Mouse (Mus musculus) right cerebral cortex, adult 18-20 months (tissue): ENCODE measurements at regions not wholly inside any gene's neighbourhood (a gene's known extent, or its start where the extent isn't known, plus 50 kb on each side); places are given as distances from the start of the nearest gene placed in this dataset.

Experiments used
- DNase-seq: peaks from one replicate; pipeline ENCODE4 v3.0.0; 2022; ENCODE audit warnings: mixed read lengths

DNA sequence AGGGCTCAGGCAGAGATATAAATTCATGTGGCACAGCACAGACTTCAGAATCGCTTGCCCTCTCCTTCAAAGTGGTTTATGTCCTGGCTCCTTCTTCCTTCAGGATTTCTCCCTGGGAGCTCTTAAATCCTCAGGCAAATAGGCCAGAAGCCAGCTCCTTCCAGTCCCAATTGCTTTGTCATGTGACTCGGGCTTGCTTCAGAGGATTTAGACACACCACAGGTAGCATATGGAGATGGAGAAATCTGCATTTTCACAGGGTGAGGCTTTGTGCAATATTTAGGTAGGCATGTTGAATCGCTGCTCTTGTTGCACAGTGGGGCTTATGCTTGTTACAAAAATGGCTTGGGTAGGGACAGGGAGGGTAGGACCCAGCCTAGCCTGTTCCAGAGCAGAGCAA, 309.8 kb downstream of the Cmpk2 start:
- no peak for DNase-seq

DNA sequence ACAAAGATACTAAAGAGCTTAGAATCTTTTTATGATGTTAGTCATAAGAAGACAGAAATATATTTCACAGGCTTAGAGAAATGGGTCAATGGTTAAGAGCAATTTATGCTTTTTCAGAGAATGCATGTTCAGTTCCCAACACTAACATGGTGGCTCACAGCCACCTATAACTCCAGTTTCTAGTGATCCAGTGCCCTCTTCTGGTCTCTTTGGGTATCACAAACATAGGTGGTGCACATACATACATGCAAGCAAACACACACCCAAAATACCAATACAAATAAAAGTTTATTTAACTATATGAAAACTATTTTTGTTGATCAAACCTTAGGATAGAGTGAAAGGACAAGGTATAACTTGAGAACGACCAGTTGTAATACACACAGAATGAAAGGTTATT, 308.0 kb downstream of the Cmpk2 start:
- no peak for DNase-seq

DNA sequence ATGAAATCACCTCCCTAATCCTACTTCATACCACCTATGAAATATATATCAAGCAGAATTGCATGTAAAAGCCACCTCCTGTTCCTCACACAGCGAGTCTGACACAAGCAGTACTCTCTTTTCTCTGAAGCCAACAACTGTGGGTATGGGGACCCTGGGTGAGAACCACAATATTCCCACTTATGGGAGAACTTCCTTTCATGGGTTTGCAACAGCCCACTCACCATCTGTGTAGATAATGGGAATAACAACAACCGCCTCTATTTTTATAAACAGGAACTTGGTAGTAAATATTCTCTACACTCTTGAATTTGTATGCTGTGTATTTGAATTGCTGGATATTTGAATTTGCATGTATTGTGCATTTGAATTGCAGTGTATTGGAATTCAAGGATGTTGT, 305.0 kb downstream of the Cmpk2 start:
- no peak for DNase-seq

DNA sequence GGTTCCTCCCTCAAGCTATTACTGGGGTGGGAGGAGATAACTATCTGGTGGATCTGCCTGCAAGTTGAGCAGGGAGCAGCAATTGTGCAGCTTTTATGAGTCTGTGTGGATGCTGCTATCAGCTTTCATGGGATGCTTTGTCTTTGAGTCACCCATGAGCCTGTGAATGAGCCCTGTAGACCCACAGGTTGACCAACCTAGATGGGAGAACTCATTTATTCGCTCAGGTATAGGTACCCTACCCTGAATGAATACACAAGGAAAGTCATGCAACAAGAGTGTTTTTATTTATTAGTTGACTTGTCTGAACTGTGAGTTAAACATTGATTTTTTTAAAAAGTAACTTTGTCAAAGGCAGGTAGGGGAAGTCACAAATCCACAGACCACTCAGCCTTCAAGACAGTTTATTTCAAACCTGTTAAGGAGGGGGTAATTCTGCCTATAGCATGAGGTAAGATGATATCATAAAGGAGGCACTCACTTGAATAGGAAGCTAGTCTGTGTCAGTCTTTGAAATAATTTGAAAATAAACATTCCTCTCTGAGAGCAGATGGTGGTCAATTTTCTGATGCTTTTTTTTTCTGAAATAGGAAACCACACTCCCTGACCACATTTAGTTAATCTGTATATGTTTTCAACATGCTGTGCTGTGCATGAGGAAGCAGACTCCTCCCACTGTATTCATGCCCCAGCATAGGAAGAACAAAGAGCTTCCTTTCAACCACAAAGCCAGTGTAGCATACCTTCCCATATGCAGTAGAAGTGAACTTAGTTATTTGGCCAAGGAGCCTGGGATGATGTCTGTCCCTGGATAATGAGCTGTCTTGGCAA, 302.0 kb downstream of the Cmpk2 start:
- no peak for DNase-seq

DNA sequence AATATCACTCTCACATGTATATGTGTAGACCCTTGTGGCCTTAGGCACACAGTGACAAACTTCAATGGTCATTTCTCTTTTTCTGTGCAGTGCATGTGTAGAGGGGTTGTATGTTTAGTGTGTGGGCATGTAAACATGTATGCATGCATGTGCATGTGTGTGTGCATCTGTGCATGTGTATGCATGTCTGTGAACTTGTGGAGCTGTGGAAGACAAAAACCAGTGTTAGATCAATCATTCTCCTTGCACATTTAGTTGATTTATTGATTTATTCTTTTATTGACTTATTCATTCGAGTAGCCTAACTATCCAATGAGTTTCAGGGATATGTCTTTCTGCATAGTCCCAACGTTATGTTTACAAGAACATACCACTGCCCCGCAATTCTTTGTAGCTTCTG, 298.5 kb downstream of the Cmpk2 start:
- DNase-seq, result no peak

GRCm38 (mm10) chr12:26758657-26759325, 289.8 kb downstream of the Cmpk2 start:
- no peak for DNase-seq

- no peak for DNase-seq
These were observed 287.3 kb downstream of the Cmpk2 start for GRCm38 (mm10) chr12:26756284-26756683.

DNA sequence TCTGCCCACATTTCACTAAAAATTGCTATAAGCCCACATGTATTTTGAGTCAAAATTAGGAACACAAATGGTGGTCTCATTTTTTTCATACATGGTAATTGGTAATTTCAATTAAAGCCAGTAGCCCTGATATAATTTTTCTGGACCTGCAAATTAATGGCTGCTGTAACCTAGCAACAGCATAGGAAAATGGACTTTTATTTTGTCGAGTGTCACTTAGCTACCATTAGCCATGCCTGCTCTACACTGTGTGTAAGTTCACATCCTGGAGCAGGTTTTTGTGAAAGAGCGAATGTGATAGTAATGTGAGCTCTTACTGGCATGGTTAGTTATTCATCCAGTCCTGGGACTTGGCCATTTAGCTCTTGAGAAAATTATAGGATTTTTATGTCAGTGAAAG, 285.6 kb downstream of the Cmpk2 start:
- DNase-seq, result no peak

GRCm38 (mm10) chr12:26734558-26734897, 265.5 kb downstream of the Cmpk2 start:
- DNase-seq, result no peak

- DNase-seq, result no peak
These were observed 265.0 kb downstream of the Cmpk2 start for GRCm38 (mm10) chr12:26733822-26734557.

DNA sequence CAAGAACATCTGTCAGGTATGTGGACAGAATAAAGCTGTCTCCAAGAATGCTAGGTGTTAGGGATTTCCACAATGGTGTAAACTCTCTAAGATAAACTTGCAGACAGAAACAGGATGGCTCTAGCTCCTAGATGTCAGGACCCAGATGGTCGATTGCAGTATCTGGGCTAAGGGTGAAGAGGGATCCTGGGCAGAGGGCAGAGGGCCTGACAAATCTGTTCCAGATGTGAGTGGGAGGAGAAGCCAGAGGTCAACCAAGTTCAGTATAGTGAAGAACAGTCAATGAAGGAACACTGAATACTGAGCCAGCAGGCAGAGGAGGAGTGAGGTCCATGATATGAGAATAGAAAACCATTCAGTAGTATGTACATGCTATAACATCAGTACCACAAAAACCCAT, 254.4 kb downstream of the Cmpk2 start:
- DNase-seq, result no peak

- no peak for DNase-seq
These were observed 229.8 kb downstream of the Cmpk2 start for GRCm38 (mm10) chr12:26698838-26699237.

DNA sequence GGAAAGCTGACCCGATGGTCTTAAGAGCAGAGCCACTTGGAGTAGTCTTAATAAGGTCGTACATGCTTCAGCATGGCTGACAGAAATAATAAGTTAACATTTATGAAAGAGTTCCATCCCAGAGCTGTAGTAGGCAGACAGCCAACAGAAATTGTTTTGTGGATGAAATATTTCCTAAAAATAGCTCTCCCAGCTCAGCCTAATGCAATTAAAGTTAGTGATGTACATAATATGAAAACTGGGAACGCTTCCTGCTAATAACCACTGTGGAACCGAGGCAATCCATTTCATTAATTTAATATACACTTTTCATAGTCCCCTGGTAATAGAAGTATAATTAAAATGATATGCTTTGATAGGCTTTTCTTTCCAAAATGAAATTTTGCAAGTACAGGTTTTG, 219.0 kb downstream of the Cmpk2 start:
- DNase-seq, result no peak

DNA sequence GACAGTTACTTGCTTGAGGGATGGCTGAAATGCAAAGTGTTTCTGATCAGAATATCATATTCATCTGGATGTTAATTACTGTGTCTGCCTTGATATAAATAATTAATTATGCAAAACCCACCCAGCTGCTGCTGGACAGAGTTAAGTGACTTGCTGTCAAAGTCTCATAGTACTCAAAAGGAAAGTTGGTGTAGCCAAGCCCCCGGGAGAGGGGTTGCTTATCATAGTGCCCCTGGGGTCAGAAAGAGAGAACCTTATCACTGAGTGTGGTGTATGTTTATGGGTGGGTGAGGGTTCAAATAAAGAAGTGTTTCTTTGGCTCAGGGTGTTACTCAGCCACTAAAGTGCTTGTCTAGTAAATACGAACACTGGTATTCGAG, 211.6 kb downstream of the Cmpk2 start:
- no peak for DNase-seq

- no peak for DNase-seq
These were observed 211.0 kb downstream of the Cmpk2 start for GRCm38 (mm10) chr12:26679887-26680567.

GRCm38 (mm10) chr12:26665466-26665865, 196.5 kb downstream of the Cmpk2 start:
- no peak for DNase-seq

DNA sequence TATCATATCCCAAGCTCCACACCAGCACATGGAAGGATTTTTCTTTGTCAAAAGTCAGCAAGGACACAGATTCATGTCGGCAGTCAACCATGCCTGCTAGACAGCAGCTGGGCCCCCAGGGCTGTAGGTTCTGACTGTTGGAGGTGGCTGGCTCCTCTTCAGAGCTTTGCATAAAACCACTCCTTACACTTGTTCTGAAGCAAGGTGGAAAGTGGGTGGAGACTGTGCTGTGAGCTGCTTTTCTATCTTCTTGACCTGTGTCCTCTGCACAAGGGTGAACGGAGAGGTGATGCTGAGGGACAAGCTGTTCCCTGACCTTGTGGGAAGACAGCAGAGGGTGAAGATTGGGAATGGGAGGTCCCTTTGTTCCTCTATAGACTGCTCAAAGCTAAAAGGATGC, 185.2 kb downstream of the Cmpk2 start:
- DNase-seq, result no peak

DNA sequence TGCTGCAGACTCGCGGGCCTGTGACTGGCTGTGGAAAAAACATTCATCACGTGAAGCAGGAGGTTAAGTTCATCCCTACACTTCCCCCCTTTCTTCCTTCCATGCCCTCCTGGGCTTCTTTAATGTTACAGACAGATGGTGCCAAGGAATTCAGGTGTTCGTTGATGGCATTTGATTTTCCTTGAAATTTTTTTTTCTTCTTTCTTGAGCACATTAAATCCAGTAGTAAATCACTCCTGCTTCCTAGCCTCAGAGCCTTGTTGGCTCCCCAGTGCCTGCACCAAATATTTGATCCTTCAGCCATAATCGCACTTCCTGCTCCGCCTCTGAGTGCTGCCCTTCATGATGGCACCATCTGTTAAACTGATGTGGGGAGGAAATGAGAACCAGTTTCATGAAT, 184.8 kb downstream of the Cmpk2 start:
- DNase-seq, result no peak

GRCm38 (mm10) chr12:26646141-26646540, 177.1 kb downstream of the Cmpk2 start:
- no peak for DNase-seq

- no peak for DNase-seq
These were observed 166.7 kb downstream of the Cmpk2 start for GRCm38 (mm10) chr12:26635665-26636241.

DNA sequence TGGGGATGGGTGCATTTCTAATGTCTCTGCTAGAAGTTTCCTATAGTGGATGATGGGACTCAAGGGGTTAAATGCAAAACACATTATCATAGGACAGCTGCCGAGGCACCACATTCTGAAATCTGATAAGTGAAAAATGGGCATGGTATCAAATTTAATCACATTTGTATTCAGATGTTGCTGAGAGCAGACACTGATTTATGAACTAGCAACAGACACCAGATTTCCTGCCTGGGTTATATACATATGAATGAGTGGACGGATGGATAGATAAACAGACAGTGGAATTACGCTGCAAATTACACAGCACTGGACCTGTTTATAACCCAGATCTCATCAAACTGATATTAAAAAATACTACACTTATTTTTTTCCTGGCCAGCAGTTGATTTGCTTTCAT, 166.2 kb downstream of the Cmpk2 start:
- no peak for DNase-seq

GRCm38 (mm10) chr12:26631795-26632122, 162.8 kb downstream of the Cmpk2 start:
- DNase-seq, result no peak

DNA sequence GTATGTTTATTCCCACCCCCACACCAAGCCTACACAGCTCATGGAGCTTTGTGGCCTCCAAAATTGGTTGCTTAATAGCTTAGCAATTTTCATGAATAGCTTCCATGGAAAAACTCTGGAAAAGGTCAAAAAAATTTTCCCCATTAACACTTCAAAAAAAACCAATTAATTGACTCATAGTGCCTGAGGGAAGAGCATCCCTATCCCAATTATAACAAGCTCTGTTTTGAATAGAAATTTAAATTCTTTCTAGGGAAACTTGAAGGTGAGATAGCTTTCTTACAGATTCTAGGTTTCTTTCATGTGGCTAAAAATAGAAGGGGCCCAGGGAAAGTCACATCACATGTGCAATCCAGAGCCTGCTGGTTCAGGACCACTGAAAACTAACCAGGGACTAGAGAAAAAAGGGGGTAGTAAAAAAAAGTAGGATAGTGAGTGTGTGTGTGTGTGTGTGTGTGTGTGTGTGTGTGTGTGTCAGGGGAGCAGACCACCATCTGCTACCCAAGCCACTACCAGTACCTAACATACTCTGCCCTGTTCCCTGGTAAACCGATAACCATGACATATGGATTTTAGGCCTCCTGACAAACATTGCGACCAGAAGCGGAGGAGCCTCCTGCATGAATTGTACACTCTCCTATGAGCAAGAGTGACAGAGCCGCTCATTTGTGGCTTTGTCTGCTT, 162.2 kb downstream of the Cmpk2 start:
- no peak for DNase-seq
